Mouse (Mus musculus): ENCODE measurements around the gene Gxylt2. TPM values are rescaled to one million over a fixed set of nuclear protein-coding genes. Genes with fewer than 3 reads are reported as not detected.
A peak's percentile ranks its signal among the peaks of the same experiment; 100 is the strongest.

Gxylt2 gene
- polyA plus RNA-seq (2014; fragmentation: Nextera tagmentation; extraction: Ambion mirVana), result 0.93 and 1.1 TPM in 2 replicates

GRCm38 (mm10) chr6:100704574-100705365 is at the start of gene Gxylt2:
Gene Gxylt2 (plus strand): TSS chr6:100704734.
- H3K27ac ChIP-seq (ENCODE audit: low read depth, low read length), result no peak within 1 kb of the TSS
- H3K27me3 ChIP-seq (ENCODE audit: control insufficient read depth, insufficient read depth, low read length), result peaks cover 26% of the 10 kb centered on the region
- under 1% methylated on average over 54 of the region's 77 CpGs for WGBS (ENCODE audit: insufficient replicate concordance)
- H3K4me1 ChIP-seq (ENCODE audit: control insufficient read depth, insufficient read depth, low read length), result peaks cover 3% of the 10 kb centered on the region; the same call in 1 of the 2 replicates
- H3K4me2 ChIP-seq, result peak within 1 kb of the TSS; percentile 95
- no peaks in the 10 kb centered on the region for H3K36me3 ChIP-seq (ENCODE audit: control insufficient read depth, insufficient read depth, low read length)
- no peaks in the 10 kb centered on the region for H3K9me3 ChIP-seq (replicated peaks; ENCODE audit: control insufficient read depth, low read length)
- peak within 1 kb of the TSS; percentile 62 for H3K4me3 ChIP-seq (ENCODE audit: low read depth, low read length)
- peak within 1 kb of the TSS; percentile 68 for H3K9ac ChIP-seq (ENCODE audit: low read depth, low read length)
- ATAC-seq (replicated peaks; ENCODE audit: insufficient number of reproducible peaks, low FRiP score, low TSS enrichment), result peak; percentile 79

- Histone ChIP-seq H3K27ac (ENCODE audit: low read depth, low read length) (no peak overlapping the region), H3K4me1 (ENCODE audit: control insufficient read depth, insufficient read depth, low read length) (no peaks in the 10 kb centered on the region), H3K9ac (ENCODE audit: low read depth, low read length) (no peak overlapping the region), H3K36me3 (ENCODE audit: control insufficient read depth, insufficient read depth, low read length) (0 out of 2 replicates have a peak, but pooled peaks cover 5% of the 10 kb centered on the region), H3K4me3 (ENCODE audit: low read depth, low read length) (no peak overlapping the region), H3K4me2 (no peak overlapping the region), H3K9me3 (replicated peaks; ENCODE audit: control insufficient read depth, low read length) (no peaks in the 10 kb centered on the region), H3K27me3 (ENCODE audit: control insufficient read depth, insufficient read depth, low read length) (no peaks in the 10 kb centered on the region)
- WGBS (ENCODE audit: insufficient replicate concordance), result 83% methylated on average over 5 of the region's 5 CpGs
- ATAC-seq (replicated peaks; ENCODE audit: insufficient number of reproducible peaks, low FRiP score, low TSS enrichment), result no peak
Observed at GRCm38 (mm10) chr6:100660395-100660794, 44.1 kb upstream of the Gxylt2 start.

- WGBS (ENCODE audit: insufficient replicate concordance), result 65% methylated on average over 6 of the region's 6 CpGs
- H3K27ac ChIP-seq (ENCODE audit: low read depth, low read length), result no peak overlapping the region
- no peaks in the 10 kb centered on the region for H3K27me3 ChIP-seq (ENCODE audit: control insufficient read depth, insufficient read depth, low read length)
- no peaks in the 10 kb centered on the region for H3K4me1 ChIP-seq (ENCODE audit: control insufficient read depth, insufficient read depth, low read length)
- 0 out of 2 replicates have a peak, but pooled peaks cover 5% of the 10 kb centered on the region for H3K36me3 ChIP-seq (ENCODE audit: control insufficient read depth, insufficient read depth, low read length)
- H3K9me3 ChIP-seq (replicated peaks; ENCODE audit: control insufficient read depth, low read length), result no peaks in the 10 kb centered on the region
- no peak overlapping the region for H3K4me3 ChIP-seq (ENCODE audit: low read depth, low read length)
- no peak overlapping the region for H3K4me2 ChIP-seq
- H3K9ac ChIP-seq (ENCODE audit: low read depth, low read length), result no peak overlapping the region
- ATAC-seq (replicated peaks; ENCODE audit: insufficient number of reproducible peaks, low FRiP score, low TSS enrichment), result no peak
Observed at GRCm38 (mm10) chr6:100662224-100662623, 42.3 kb upstream of the Gxylt2 start.

- WGBS (ENCODE audit: insufficient replicate concordance), result 85% methylated on average over 8 of the region's 8 CpGs
- H3K36me3 ChIP-seq (ENCODE audit: control insufficient read depth, insufficient read depth, low read length), result 0 out of 2 replicates have a peak, but pooled peaks cover 5% of the 10 kb centered on the region
- ATAC-seq (replicated peaks; ENCODE audit: insufficient number of reproducible peaks, low FRiP score, low TSS enrichment), result no peak
- H3K27ac ChIP-seq (ENCODE audit: low read depth, low read length), result no peak overlapping the region
- peaks cover 8% of the 10 kb centered on the region; the same call in 1 of the 2 replicates for H3K4me1 ChIP-seq (ENCODE audit: control insufficient read depth, insufficient read depth, low read length)
- no peak overlapping the region for H3K4me3 ChIP-seq (ENCODE audit: low read depth, low read length)
- no peaks in the 10 kb centered on the region for H3K9me3 ChIP-seq (replicated peaks; ENCODE audit: control insufficient read depth, low read length)
- no peak overlapping the region for H3K9ac ChIP-seq (ENCODE audit: low read depth, low read length)
- no peak overlapping the region for H3K4me2 ChIP-seq
- no peaks in the 10 kb centered on the region for H3K27me3 ChIP-seq (ENCODE audit: control insufficient read depth, insufficient read depth, low read length)
Observed at GRCm38 (mm10) chr6:100667644-100668043, 36.9 kb upstream of the Gxylt2 start.

GRCm38 (mm10) chr6:100668858-100669257 is 35.7 kb upstream of the Gxylt2 start:
- no peaks in the 10 kb centered on the region for H3K9me3 ChIP-seq (replicated peaks; ENCODE audit: control insufficient read depth, low read length)

GRCm38 (mm10) chr6:100670370-100670841 is 34.1 kb upstream of the Gxylt2 start:
- peak; percentile 57; the same call in 1 of the 2 replicates for ATAC-seq (replicated peaks; ENCODE audit: insufficient number of reproducible peaks, low FRiP score, low TSS enrichment)
- Histone ChIP-seq H3K4me1 (ENCODE audit: control insufficient read depth, insufficient read depth, low read length) (peaks cover 8% of the 10 kb centered on the region; the same call in 1 of the 2 replicates), H3K4me2 (peak overlapping the region; percentile 95), H3K27me3 (ENCODE audit: control insufficient read depth, insufficient read depth, low read length) (no peaks in the 10 kb centered on the region), H3K9ac (ENCODE audit: low read depth, low read length) (peak overlapping the region; percentile 84), H3K27ac (ENCODE audit: low read depth, low read length) (peak overlapping the region; percentile 29; the same call in 1 of the 2 replicates), H3K9me3 (replicated peaks; ENCODE audit: control insufficient read depth, low read length) (no peaks in the 10 kb centered on the region), H3K36me3 (ENCODE audit: control insufficient read depth, insufficient read depth, low read length) (no peaks in the 10 kb centered on the region), H3K4me3 (ENCODE audit: low read depth, low read length) (peak overlapping the region; percentile 96)
- under 1% methylated on average over 32 of the region's 32 CpGs for WGBS (ENCODE audit: insufficient replicate concordance)

More at GRCm38 (mm10) chr6:100668858-100669257, 35.7 kb upstream of the Gxylt2 start:
- Histone ChIP-seq H3K4me2 (peak overlapping the region; percentile 8; the same call in 1 of the 2 replicates), H3K4me1 (ENCODE audit: control insufficient read depth, insufficient read depth, low read length) (peaks cover 8% of the 10 kb centered on the region; the same call in 1 of the 2 replicates), H3K4me3 (ENCODE audit: low read depth, low read length) (no peak overlapping the region), H3K27ac (ENCODE audit: low read depth, low read length) (no peak overlapping the region), H3K9ac (ENCODE audit: low read depth, low read length) (no peak overlapping the region), H3K27me3 (ENCODE audit: control insufficient read depth, insufficient read depth, low read length) (no peaks in the 10 kb centered on the region), H3K36me3 (ENCODE audit: control insufficient read depth, insufficient read depth, low read length) (0 out of 2 replicates have a peak, but pooled peaks cover 5% of the 10 kb centered on the region)
- no peak for ATAC-seq (replicated peaks; ENCODE audit: insufficient number of reproducible peaks, low FRiP score, low TSS enrichment)
- WGBS (ENCODE audit: insufficient replicate concordance), result 35% methylated on average over 2 of the region's 2 CpGs

- peak within 1 kb of the TSS; percentile 29; the same call in 1 of the 2 replicates for H3K27ac ChIP-seq (ENCODE audit: low read depth, low read length)
- WGBS (ENCODE audit: insufficient replicate concordance), result under 1% methylated on average over 49 of the region's 49 CpGs
Observed at GRCm38 (mm10) chr6:100670880-100671344, 33.6 kb upstream of the Gxylt2 start, which contains the start of gene Shq1. Gene Shq1 (minus strand): TSS chr6:100671157.

GRCm38 (mm10) chr6:100671401-100671800 is 33.1 kb upstream of the Gxylt2 start:
- WGBS (ENCODE audit: insufficient replicate concordance), result 8% methylated on average over 7 of the region's 7 CpGs
- no peaks in the 10 kb centered on the region for H3K36me3 ChIP-seq (ENCODE audit: control insufficient read depth, insufficient read depth, low read length)
- no peak overlapping the region for H3K9ac ChIP-seq (ENCODE audit: low read depth, low read length)
- H3K27ac ChIP-seq (ENCODE audit: low read depth, low read length), result no peak overlapping the region
- H3K27me3 ChIP-seq (ENCODE audit: control insufficient read depth, insufficient read depth, low read length), result no peaks in the 10 kb centered on the region
- peak overlapping the region; percentile 96 for H3K4me3 ChIP-seq (ENCODE audit: low read depth, low read length)
- no peaks in the 10 kb centered on the region for H3K9me3 ChIP-seq (replicated peaks; ENCODE audit: control insufficient read depth, low read length)
- H3K4me2 ChIP-seq, result peak overlapping the region; percentile 95
- peaks cover 8% of the 10 kb centered on the region; the same call in 1 of the 2 replicates for H3K4me1 ChIP-seq (ENCODE audit: control insufficient read depth, insufficient read depth, low read length)
- no peak for ATAC-seq (replicated peaks; ENCODE audit: insufficient number of reproducible peaks, low FRiP score, low TSS enrichment)

More at GRCm38 (mm10) chr6:100670880-100671344, 33.6 kb upstream of the Gxylt2 start, which contains the start of gene Shq1:
- peak within 1 kb of the TSS; percentile 84 for H3K9ac ChIP-seq (ENCODE audit: low read depth, low read length)
- peak; percentile 83 for ATAC-seq (replicated peaks; ENCODE audit: insufficient number of reproducible peaks, low FRiP score, low TSS enrichment)
- H3K4me3 ChIP-seq (ENCODE audit: low read depth, low read length), result peak within 1 kb of the TSS; percentile 96
- no peaks in the 10 kb centered on the region for H3K27me3 ChIP-seq (ENCODE audit: control insufficient read depth, insufficient read depth, low read length)
- peaks cover 8% of the 10 kb centered on the region; the same call in 1 of the 2 replicates for H3K4me1 ChIP-seq (ENCODE audit: control insufficient read depth, insufficient read depth, low read length)
- no peaks in the 10 kb centered on the region for H3K9me3 ChIP-seq (replicated peaks; ENCODE audit: control insufficient read depth, low read length)
- no peaks in the 10 kb centered on the region for H3K36me3 ChIP-seq (ENCODE audit: control insufficient read depth, insufficient read depth, low read length)
- H3K4me2 ChIP-seq, result peak within 1 kb of the TSS; percentile 95

Data from heart, embryonic 11.5 days (tissue).